Mouse (Mus musculus) intestine, embryonic 16.5 days (tissue): Measurements from ENCODE around the gene Igsf3. TPM values are rescaled to one million over a fixed set of nuclear protein-coding genes. Genes with fewer than 3 reads are reported as not detected.
A peak's percentile ranks its signal among the peaks of the same experiment; 100 is the strongest.

ENCODE experiments used
- ATAC-seq: fragments of 200-750 bp; cut with Nextera tagmentation; 2 replicates; pipeline ENCODE4 v1.8.0; 2017; ENCODE audit warnings: moderate TSS enrichment, moderate library complexity
- H3K27ac ChIP-seq: fragments of 300-500 bp; sonication (generic); 2 replicates; pipeline ENCODE4 v1.5.1; 2014; ENCODE audit warnings: mild to moderate bottlenecking, low read length
- H3K27me3 ChIP-seq: fragments of 300-500 bp; sonication (generic); replicated peaks from 2 replicates; pipeline ENCODE4 v1.6.1; 2014; ENCODE audit warnings: low read length, control low read depth, mixed read lengths; ENCODE audit not compliant: control insufficient read depth, insufficient read depth
- H3K36me3 ChIP-seq: fragments of 300-500 bp; sonication (generic); 2 replicates; pipeline ENCODE4 v1.6.1; 2014; ENCODE audit warnings: low read length, control low read depth; ENCODE audit not compliant: control insufficient read depth, insufficient read depth
- H3K4me1 ChIP-seq: fragments of 300-500 bp; sonication (generic); 2 replicates; pipeline ENCODE4 v1.6.1; 2014; ENCODE audit warnings: low read length, control low read depth, mixed read lengths; ENCODE audit not compliant: control insufficient read depth, insufficient read depth
- H3K4me2 ChIP-seq: fragments of 300-500 bp; sonication (generic); 2 replicates; pipeline ENCODE4 v1.6.1; 2014; ENCODE audit warnings: low read depth, low read length, control low read depth
- H3K4me3 ChIP-seq: fragments of 300-500 bp; sonication (generic); 2 replicates; pipeline ENCODE4 v1.5.1; 2014; ENCODE audit warnings: mild to moderate bottlenecking, low read length
- H3K9ac ChIP-seq: fragments of 300-500 bp; sonication (generic); 2 replicates; pipeline ENCODE4 v1.6.1; 2014; ENCODE audit warnings: low read depth, low read length
- H3K9me3 ChIP-seq: fragments of 300-500 bp; sonication (generic); 2 replicates; pipeline ENCODE4 v1.6.1; 2016; ENCODE audit warnings: low read length, control low read depth; ENCODE audit not compliant: control insufficient read depth
- WGBS: fragments of 180-500 bp; shearing (Covaris S2); extraction: QIAGEN DNeasy Blood & Tissue Kit; methylation state at CpG from one replicate; pipeline ENCODE4 v1.1.7; 2014; 5-methylcytosine and 5-hydroxymethylcytosine counted together
- polyA plus RNA-seq: library from polyadenylated mRNA; unstranded; fragments of >200 nt; fragmentation: Nextera tagmentation; extraction: Ambion mirVana; gene quantifications from 2 replicates; pipeline ENCODE4 v1.2.1, GENCODE M21; 2015

The Igsf3 gene
- polyA plus RNA-seq, 1 experiment from 2014 or later: 19.2 TPM

DNA sequence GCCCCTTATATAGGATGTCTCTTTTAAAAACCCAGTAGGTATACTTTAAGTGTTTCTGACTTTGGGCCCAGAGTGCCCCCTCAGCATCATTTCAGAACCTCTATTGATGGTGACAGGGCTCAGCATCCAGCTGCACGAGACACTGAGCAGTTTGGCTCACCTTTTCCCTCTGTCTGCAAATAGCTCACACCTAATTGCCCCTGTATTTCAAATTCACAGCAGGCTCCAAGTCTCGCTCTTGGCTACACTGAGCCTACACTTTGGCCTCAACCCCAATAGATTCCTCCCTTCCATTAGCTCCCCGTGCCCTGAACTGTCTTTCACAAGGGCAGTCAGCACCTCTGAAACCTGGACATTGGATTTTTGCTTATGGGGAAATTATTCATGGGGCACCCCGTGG lies 26.5 kb upstream of the Igsf3 start:
- 67% methylated on average over 4 of the region's 4 CpGs for WGBS

DNA sequence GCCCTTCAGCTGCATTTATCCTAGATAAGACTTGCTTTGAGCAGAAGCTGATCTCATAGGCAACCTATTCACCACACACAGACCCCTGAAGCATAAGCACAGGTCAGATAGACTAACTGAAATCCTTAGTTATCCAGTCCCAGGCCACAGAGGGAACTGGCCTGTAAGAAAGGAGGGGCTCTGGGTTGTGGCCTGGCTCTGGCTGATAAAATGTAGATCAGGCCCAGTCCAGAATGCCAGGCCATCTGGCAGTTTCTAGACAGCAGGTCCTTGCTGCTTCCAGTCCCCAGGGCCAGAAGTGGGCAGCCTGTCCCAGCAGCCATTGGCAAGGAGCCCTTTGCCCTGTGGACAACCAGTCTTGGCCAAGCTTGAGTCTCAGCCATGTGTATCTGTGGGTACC lies 22.4 kb upstream of the Igsf3 start:
- Histone ChIP-seq H3K9ac (no peak overlapping the region), H3K9me3 (no peaks in the 10 kb centered on the region), H3K4me3 (no peak overlapping the region), H3K36me3 (no peaks in the 10 kb centered on the region), H3K27ac (no peak overlapping the region), H3K4me1 (peaks cover 3% of the 10 kb centered on the region; the same call in 1 of the 2 replicates), H3K4me2 (no peak overlapping the region), H3K27me3 (no peaks in the 10 kb centered on the region)
- peak; percentile 44; the same call in 1 of the 2 replicates for ATAC-seq

More for the DNA sequence above, 26.5 kb upstream of the Igsf3 start:
- Histone ChIP-seq H3K4me1 (peaks cover 3% of the 10 kb centered on the region; the same call in 1 of the 2 replicates), H3K9ac (no peak overlapping the region), H3K27me3 (no peaks in the 10 kb centered on the region), H3K36me3 (no peaks in the 10 kb centered on the region), H3K9me3 (no peaks in the 10 kb centered on the region), H3K27ac (no peak overlapping the region), H3K4me3 (no peak overlapping the region), H3K4me2 (no peak overlapping the region)
- ATAC-seq: no peak

DNA sequence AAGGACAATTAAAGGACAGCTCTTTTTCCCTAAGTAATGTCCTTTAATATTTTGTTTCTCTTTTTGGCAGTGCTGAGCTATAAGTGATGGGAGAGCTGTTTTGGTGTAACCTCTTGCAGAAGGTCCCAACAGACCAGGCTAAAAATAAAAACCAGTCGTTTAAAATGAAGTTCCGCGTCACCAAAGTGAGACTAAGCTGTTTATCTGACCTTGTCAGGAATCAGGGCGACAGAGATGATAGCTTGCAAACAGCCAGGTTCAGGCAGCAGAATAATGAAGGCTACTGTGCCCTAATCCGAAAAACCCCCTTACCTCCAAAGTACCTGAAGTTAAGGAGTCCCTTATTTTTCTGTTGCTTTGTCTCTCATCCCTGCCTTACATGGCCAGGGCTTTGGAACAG lies 21.2 kb upstream of the Igsf3 start:
- Histone ChIP-seq H3K27ac (no peak overlapping the region), H3K27me3 (no peaks in the 10 kb centered on the region), H3K4me3 (no peak overlapping the region), H3K4me2 (no peak overlapping the region), H3K9ac (no peak overlapping the region), H3K9me3 (no peaks in the 10 kb centered on the region), H3K36me3 (no peaks in the 10 kb centered on the region), H3K4me1 (no peaks in the 10 kb centered on the region)
- WGBS: 32% methylated on average over 5 of the region's 5 CpGs
- no peak for ATAC-seq

DNA sequence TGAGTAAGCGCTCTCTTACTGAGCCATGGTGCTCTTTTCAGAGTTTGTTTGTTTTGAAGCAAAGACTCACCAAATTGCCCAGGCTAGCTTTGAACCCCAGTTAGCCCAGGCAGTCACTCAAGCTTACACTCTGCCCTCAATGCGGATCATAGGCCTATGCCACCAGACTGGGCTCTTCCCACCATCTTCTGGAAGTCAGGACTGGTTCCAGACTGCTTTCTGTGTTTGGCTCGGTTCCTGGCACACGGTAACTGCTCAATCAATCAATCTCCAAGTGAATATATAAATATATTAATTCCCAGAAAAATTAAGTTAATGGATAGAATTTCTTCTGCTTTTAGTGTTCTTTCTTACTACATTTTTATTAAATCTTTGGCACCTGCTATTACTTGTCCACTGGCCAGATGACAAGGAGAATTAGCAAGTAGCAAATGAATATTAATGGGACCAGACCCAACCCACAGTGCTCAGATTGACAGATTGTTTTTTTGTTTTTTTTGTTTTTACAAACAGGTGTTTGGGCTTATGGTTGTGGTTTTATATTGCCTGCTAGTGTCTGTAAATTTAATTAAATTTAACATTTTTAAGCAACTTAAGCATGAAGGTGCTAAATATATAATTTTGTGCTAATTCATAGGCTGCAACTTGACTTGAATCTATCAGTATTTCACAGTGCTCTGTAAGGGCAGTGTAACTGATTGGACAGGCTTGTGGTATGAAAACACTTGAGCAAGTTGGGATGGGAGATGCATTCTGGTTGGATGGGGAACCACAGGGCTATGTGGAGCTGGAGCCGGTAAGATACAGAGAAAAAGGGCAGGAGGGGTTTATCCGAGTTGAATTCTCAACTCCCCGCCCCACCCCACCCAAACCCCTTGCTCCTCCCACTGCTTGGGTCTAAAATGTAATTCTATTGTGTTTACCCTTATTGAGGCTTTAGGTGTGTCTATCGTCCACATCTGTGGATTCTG lies 20.0 kb upstream of the Igsf3 start:
- H3K4me3 ChIP-seq: no peak overlapping the region
- H3K36me3 ChIP-seq: no peaks in the 10 kb centered on the region
- no peak overlapping the region for H3K4me2 ChIP-seq
- no peaks in the 10 kb centered on the region for H3K27me3 ChIP-seq
- no peaks in the 10 kb centered on the region for H3K4me1 ChIP-seq
- ATAC-seq: no peak
- no peaks in the 10 kb centered on the region for H3K9me3 ChIP-seq
- H3K27ac ChIP-seq: no peak overlapping the region
- 79% methylated on average over 8 of the region's 8 CpGs for WGBS
- no peak overlapping the region for H3K9ac ChIP-seq

DNA sequence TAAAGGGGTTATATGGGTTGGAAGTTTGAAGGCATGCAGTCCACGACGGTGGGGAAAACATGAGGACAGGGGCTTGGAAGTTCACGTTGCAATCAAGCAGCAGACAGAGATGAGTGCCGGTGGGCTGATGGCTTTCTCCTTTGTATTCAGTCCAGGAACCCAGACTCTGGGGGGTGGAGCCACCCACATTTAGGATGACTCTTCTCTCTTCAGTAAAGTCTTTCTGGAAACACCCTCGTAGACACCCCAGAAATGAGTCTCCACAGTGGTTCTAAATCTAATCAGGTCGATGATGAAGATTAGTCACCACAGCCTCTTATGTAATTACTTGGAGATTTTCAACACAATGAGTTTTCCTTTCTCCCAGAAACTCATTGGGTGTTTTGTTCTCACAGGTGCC lies 16.1 kb upstream of the Igsf3 start:
- Histone ChIP-seq H3K4me2 (no peak overlapping the region), H3K27ac (no peak overlapping the region), H3K4me3 (no peak overlapping the region), H3K36me3 (no peaks in the 10 kb centered on the region), H3K9me3 (no peaks in the 10 kb centered on the region), H3K4me1 (no peaks in the 10 kb centered on the region), H3K9ac (no peak overlapping the region), H3K27me3 (no peaks in the 10 kb centered on the region)
- ATAC-seq: no peak
- WGBS: 84% methylated on average over 6 of the region's 6 CpGs

GRCm38 (mm10) chr3:101362391-101362790 lies 14.5 kb upstream of the Igsf3 start:
- no peak for ATAC-seq
- Histone ChIP-seq H3K27me3 (no peaks in the 10 kb centered on the region), H3K4me3 (no peak overlapping the region), H3K4me1 (no peaks in the 10 kb centered on the region; the same call in 1 of the 2 replicates), H3K9me3 (no peaks in the 10 kb centered on the region), H3K27ac (no peak overlapping the region), H3K9ac (no peak overlapping the region), H3K36me3 (no peaks in the 10 kb centered on the region), H3K4me2 (no peak overlapping the region)
- 87% methylated on average over 4 of the region's 4 CpGs for WGBS

DNA sequence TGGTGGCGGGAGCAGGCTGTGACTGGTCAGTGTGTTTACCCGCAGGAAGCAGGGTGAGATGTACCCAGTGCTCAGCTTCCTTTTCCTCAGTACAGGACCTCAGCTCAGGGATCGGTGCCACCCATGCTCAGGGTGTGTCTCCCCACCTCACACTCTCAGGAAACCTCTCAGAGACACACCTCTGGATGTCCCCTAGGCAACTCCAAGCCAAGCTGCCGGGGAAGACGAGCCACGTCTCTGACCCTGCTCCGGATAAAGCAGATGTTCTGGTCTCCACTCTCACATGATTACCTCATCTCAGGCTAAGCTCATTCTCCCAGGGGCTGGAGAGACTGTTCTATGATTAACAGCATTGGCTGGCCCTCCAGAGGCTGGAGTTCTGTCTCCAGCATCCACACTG lies 13.3 kb upstream of the Igsf3 start:
- Histone ChIP-seq H3K9me3 (no peaks in the 10 kb centered on the region), H3K4me2 (no peak overlapping the region), H3K27me3 (no peaks in the 10 kb centered on the region), H3K9ac (no peak overlapping the region), H3K4me3 (no peak overlapping the region), H3K4me1 (no peaks in the 10 kb centered on the region; the same call in 1 of the 2 replicates), H3K27ac (no peak overlapping the region), H3K36me3 (no peaks in the 10 kb centered on the region)
- peak; percentile 18; the same call in 1 of the 2 replicates for ATAC-seq
- 74% methylated on average over 7 of the region's 7 CpGs for WGBS

DNA sequence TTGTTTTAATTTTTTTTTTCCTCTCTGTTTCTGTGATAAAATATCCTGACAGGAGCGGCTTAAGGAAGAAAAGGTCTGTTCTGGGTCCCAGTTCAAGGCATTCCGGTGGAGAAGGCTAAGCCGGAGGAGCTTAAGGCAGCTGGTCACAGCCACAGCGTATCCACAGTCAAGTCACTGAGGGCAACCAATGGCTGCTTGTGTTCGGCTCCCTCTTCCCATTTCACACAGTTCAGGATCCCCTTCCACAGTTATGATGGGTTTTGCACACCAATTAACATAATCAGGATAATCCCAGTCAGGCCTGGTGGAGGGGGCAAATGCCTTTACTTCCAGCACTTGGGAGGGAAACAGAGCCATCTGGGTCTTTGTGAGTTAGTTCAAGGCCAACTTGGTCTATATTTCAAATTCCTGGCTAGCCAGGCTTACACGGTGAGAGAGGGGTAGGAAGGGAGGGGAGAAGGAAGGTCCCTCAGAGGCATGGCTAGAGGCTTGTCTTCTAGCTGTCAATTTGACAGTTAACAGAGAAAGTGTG lies 11.7 kb upstream of the Igsf3 start:
- Histone ChIP-seq H3K36me3 (no peaks in the 10 kb centered on the region), H3K9ac (no peak overlapping the region), H3K4me2 (no peak overlapping the region), H3K4me3 (no peak overlapping the region), H3K9me3 (no peaks in the 10 kb centered on the region), H3K27me3 (no peaks in the 10 kb centered on the region), H3K27ac (no peak overlapping the region), H3K4me1 (no peaks in the 10 kb centered on the region; the same call in 1 of the 2 replicates)
- 64% methylated on average over 6 of the region's 6 CpGs for WGBS
- ATAC-seq: no peak

DNA sequence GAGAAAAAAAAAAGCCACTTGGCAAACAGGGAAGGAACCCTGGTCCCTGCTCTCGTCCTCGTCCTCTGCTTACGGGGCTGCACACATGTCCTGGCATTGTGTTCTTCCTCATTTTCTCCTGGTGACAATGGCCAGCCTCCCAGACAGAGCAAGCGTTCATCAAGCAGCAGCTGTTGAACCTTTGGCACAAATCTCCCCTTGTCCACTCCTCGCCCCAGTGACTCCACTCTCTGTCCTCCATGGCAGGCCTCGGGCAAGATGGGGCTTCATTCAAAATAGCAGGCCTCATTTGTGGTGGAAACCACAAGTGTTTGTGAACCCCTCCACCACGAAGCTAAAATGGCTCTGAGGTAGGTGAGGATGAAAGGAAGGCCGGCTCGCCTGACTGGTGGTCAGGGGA lies 11.0 kb upstream of the Igsf3 start:
- Histone ChIP-seq H3K4me3 (no peak overlapping the region), H3K9ac (no peak overlapping the region), H3K4me1 (no peaks in the 10 kb centered on the region; the same call in 1 of the 2 replicates), H3K9me3 (no peaks in the 10 kb centered on the region), H3K27ac (no peak overlapping the region), H3K36me3 (no peaks in the 10 kb centered on the region), H3K27me3 (no peaks in the 10 kb centered on the region), H3K4me2 (no peak overlapping the region)
- WGBS: 66% methylated on average over 9 of the region's 9 CpGs
- ATAC-seq: no peak
